8 mouse cellular contexts compared by ENCODE assay signal in the genomic region with DNA sequence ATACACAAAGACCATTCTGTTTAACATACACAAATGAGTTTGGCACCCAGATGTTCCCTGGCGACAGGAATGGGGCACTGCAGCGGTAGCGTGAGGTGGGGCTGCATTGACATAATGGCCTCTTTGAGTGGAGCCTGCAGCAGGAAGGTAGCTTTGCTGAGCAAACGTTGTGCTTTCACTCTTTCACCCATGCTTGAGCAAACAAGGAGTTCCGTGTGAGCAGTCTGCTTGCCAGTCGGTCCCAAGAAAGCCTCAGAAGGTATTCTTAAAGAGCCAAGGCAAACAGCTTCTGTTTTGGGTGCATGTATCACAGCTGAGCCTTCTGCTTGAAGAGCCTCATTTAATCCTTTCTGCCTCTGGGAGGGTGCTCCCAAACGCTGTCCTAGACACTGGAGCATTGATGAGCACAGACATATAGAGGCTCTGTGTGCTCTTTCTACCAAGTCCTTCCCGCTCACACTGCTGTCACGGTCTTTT.
DNase-seq lines count a peak whose midpoint lies in the region; ATAC-seq and TF ChIP-seq lines count a peak whose summit lies in the region.

No protein-coding gene starts in this region.

- DNase-seq in heart, postnatal 0 days (ENCODE audit: low spot score) = no peak
- peak; percentile 47 for DNase-seq in brain, embryonic 14.5 days (ENCODE audit: low read depth)
- DNase-seq in lung, postnatal 25 days (ENCODE audit: low spot score) = peak; percentile 76
- no peak for DNase-seq in adrenal gland, adult 8-10 months
- DNase-seq in frontal cortex, adult 2 months (ENCODE audit: extremely low spot score in 1 of 2, low spot score in 1 of 2) = no peak
- DNase-seq in right cerebral cortex, postnatal 25 days = no peak

- no peak overlapping the region for H3K4me3 ChIP-seq in heart, postnatal 0 days (ENCODE audit: low read depth, low read length)
- no peak overlapping the region for H3K4me3 ChIP-seq in heart, embryonic 11.5 days (ENCODE audit: low read depth, low read length)
- no peak overlapping the region for H3K4me3 ChIP-seq in intestine, embryonic 15.5 days (replicated peaks)

- H3K4me1 ChIP-seq in heart, postnatal 0 days (ENCODE audit: control insufficient read depth, insufficient read depth) = no peaks in the 10 kb centered on the region
- 0 out of 2 replicates have a peak, but pooled peaks cover 9% of the 10 kb centered on the region for H3K4me1 ChIP-seq in heart, embryonic 11.5 days (ENCODE audit: control insufficient read depth, insufficient read depth, low read length)
- H3K4me1 ChIP-seq in intestine, embryonic 15.5 days (replicated peaks) = no peaks in the 10 kb centered on the region

- ATAC-seq in heart, postnatal 0 days (ENCODE audit: insufficient read depth, low read depth) = no peak
- no peak for ATAC-seq in heart, embryonic 11.5 days (replicated peaks; ENCODE audit: insufficient number of reproducible peaks, low FRiP score, low TSS enrichment)
- ATAC-seq in intestine, embryonic 15.5 days = peak; percentile 85

- H3K9me3 ChIP-seq in heart, postnatal 0 days (replicated peaks; ENCODE audit: control insufficient read depth, low read length) = no peaks in the 10 kb centered on the region
- no peaks in the 10 kb centered on the region for H3K9me3 ChIP-seq in heart, embryonic 11.5 days (replicated peaks; ENCODE audit: control insufficient read depth, low read length)
- H3K9me3 ChIP-seq in intestine, embryonic 15.5 days = no peaks in the 10 kb centered on the region

- no peak overlapping the region for H3K9ac ChIP-seq in heart, postnatal 0 days (replicated peaks; ENCODE audit: low read depth, low read length)
- H3K9ac ChIP-seq in heart, embryonic 11.5 days (ENCODE audit: low read depth, low read length) = no peak overlapping the region
- no peak overlapping the region for H3K9ac ChIP-seq in intestine, embryonic 15.5 days

- TF ChIP-seq POLR2A in brain, embryonic 14.5 days (IDR thresholded peaks at IDR 0.05; ENCODE audit: borderline replicate concordance, extremely low read depth, insufficient read depth, insufficient read length, poor library complexity, severe bottlenecking) = no peak

- no peak overlapping the region for H3K27ac ChIP-seq in heart, postnatal 0 days (ENCODE audit: low read depth)
- no peak overlapping the region for H3K27ac ChIP-seq in heart, embryonic 11.5 days (ENCODE audit: low read depth, low read length)
- H3K27ac ChIP-seq in intestine, embryonic 15.5 days = no peak overlapping the region

- peak; percentile 48 for TF ChIP-seq CTCF in heart, postnatal 0 days (IDR thresholded peaks at IDR 0.05; ENCODE audit: low read depth)
- TF ChIP-seq CTCF in brain, embryonic 14.5 days (IDR thresholded peaks at IDR 0.05; ENCODE audit: borderline replicate concordance, extremely low read depth, insufficient read depth, insufficient read length) = peak; percentile 44; the same call in 1 of the 2 replicates

- H3K4me2 ChIP-seq in heart, postnatal 0 days (ENCODE audit: low read depth, low read length) = no peak overlapping the region
- H3K4me2 ChIP-seq in heart, embryonic 11.5 days = no peak overlapping the region
- no peak overlapping the region for H3K4me2 ChIP-seq in intestine, embryonic 15.5 days (replicated peaks)

- no peaks in the 10 kb centered on the region for H3K27me3 ChIP-seq in heart, postnatal 0 days (ENCODE audit: control insufficient read depth, insufficient read depth, low read length)
- no peaks in the 10 kb centered on the region for H3K27me3 ChIP-seq in heart, embryonic 11.5 days (ENCODE audit: control insufficient read depth, insufficient read depth, low read length)
- no peaks in the 10 kb centered on the region for H3K27me3 ChIP-seq in intestine, embryonic 15.5 days (replicated peaks)

- no peaks in the 10 kb centered on the region for H3K36me3 ChIP-seq in heart, postnatal 0 days (replicated peaks; ENCODE audit: control insufficient read depth, insufficient read depth, low read length)
- H3K36me3 ChIP-seq in heart, embryonic 11.5 days (ENCODE audit: control insufficient read depth, insufficient read depth, low read length) = no peaks in the 10 kb centered on the region
- H3K36me3 ChIP-seq in intestine, embryonic 15.5 days = no peaks in the 10 kb centered on the region

- WGBS in heart, postnatal 0 days = 55% methylated on average over 9 of the region's 9 CpGs
- WGBS in heart, embryonic 11.5 days (ENCODE audit: insufficient replicate concordance) = 49% methylated on average over 9 of the region's 9 CpGs
- 43% methylated on average over 9 of the region's 9 CpGs for WGBS in intestine, embryonic 15.5 days

- no peak for TF ChIP-seq EP300 in heart, postnatal 0 days (IDR thresholded peaks at IDR 0.05; ENCODE audit: low read depth)

Comparison
In these comparisons a context has a peak if more than half of its experiments do, and no peak if none do; other contexts are left out.
1. DNase-seq: peak in brain, embryonic 14.5 days (single experiment) and lung, postnatal 25 days (single experiment); none in heart, postnatal 0 days (single experiment), adrenal gland, adult 8-10 months (single experiment), frontal cortex, adult 2 months (0 of 2) and right cerebral cortex, postnatal 25 days (single experiment).